Mouse (Mus musculus): Measurements from ENCODE around the gene Lamp5. TPM values are rescaled to one million over a fixed set of nuclear protein-coding genes. Genes with fewer than 3 reads are reported as not detected.

Gene Lamp5
- polyA plus RNA-seq, 1 experiment = not detected

DNA sequence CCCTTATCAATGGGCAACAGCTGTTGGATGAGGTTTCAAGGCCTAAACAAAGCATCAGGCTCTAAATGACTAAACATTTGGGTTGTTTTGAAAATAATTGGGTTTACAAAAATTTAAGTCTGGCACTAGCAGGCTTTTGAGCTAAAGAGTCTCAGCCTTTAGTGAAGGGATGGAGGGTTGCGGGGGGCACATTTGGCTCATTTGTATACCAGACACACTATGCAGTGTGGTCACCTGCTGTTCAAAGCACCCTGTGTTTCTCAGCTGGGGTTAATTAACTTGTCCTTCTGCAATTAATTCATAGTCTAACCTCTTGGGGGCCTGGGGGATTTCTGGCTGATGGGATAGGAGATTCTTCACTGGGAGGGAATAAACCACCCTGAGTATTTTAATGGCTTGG, 12.3 kb downstream of the Lamp5 start:
- Histone ChIP-seq H3K4me3 (replicated peaks) (no peak overlapping the region), H3K9me3 (ENCODE audit: control insufficient read depth, low read length) (no peaks in the 10 kb centered on the region), H3K27me3 (ENCODE audit: control insufficient read depth) (peaks cover 10% of the 10 kb centered on the region), H3K4me1 (ENCODE audit: control insufficient read depth) (no peaks in the 10 kb centered on the region), H3K36me3 (ENCODE audit: control insufficient read depth) (no peaks in the 10 kb centered on the region)
- no peak for TF ChIP-seq GATA1 (IDR thresholded peaks at IDR 0.05; ENCODE audit: low read length)
- TF ChIP-seq TAL1 (IDR thresholded peaks at IDR 0.05; ENCODE audit: low read length) = no peak

DNA sequence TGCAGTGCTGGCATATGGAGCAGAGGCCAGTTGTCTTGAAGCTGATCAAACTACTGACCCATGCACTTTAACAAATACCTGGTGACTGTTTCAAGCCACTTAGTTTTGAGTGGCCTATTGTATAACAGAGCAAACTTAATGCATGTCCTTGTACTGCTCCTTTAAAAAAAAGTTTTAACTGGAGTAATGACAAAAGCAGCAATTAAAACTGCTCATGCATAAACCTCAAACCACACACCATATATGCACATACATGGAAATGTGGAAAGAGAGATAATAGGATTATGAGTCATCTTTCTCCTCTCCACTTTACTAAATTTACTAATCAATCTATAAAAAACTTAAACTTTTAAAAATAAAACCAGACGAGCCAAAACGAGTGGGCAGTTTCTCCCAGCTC, 43.9 kb downstream of the Lamp5 start:
- Histone ChIP-seq H3K27me3 (ENCODE audit: control insufficient read depth) (no peaks in the 10 kb centered on the region), H3K9me3 (ENCODE audit: control insufficient read depth, low read length) (0 out of 2 replicates have a peak, but pooled peaks cover 2% of the 10 kb centered on the region), H3K4me3 (replicated peaks) (no peak overlapping the region), H3K36me3 (ENCODE audit: control insufficient read depth) (no peaks in the 10 kb centered on the region), H3K4me1 (ENCODE audit: control insufficient read depth) (no peaks in the 10 kb centered on the region)
- no peak for TF ChIP-seq TAL1 (IDR thresholded peaks at IDR 0.05; ENCODE audit: low read length)

DNA sequence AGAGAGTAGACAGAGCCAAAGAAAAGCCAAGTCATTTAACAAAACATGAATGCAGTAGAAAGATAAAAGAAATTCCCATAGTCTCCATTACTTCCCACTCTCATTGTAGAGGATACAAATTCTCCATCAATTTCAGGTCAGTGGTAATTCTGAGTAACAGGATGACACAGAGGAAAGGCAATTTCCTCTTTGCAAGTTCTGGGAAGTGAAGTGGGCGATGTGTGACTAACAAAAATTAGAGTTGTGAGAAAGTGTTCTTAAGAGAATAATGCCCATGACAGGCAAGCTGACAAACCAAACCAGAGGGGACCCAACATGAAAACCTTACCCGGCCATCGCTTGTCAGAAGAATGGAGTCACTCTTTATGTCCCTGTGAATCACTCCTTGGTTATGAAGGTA, 45.1 kb downstream of the Lamp5 start:
- H3K4me1 ChIP-seq (ENCODE audit: control insufficient read depth) = no peaks in the 10 kb centered on the region
- no peak for TF ChIP-seq TAL1 (IDR thresholded peaks at IDR 0.05; ENCODE audit: low read length)
- no peak for TF ChIP-seq GATA1 (IDR thresholded peaks at IDR 0.05; ENCODE audit: low read length)

DNA sequence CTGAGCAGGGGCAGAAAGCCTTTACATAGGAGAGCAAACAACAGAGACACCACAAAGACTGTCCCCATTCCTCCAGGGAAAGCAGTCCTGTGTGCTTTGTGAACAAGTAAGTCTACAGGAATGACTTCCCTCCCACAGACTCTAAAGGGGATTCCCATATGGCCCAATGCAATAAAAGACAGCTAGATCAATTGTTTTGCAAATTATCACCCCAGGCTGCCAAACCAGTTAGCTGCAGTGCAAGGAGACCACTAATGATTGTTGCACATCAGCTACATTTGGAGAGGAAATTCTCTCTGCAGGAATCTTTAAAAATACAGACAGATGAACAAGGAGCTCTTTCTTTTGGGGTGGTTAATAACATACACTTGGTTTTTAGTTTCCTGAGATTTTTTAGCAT, 55.6 kb downstream of the Lamp5 start:
- Histone ChIP-seq H3K27me3 (ENCODE audit: control insufficient read depth) (no peaks in the 10 kb centered on the region), H3K9me3 (ENCODE audit: control insufficient read depth, low read length) (no peaks in the 10 kb centered on the region), H3K4me1 (ENCODE audit: control insufficient read depth) (no peaks in the 10 kb centered on the region), H3K4me3 (replicated peaks) (no peak overlapping the region), H3K36me3 (ENCODE audit: control insufficient read depth) (no peaks in the 10 kb centered on the region)
- TF ChIP-seq GATA1 (IDR thresholded peaks at IDR 0.05; ENCODE audit: low read length) (no peak), TAL1 (IDR thresholded peaks at IDR 0.05; ENCODE audit: low read length) (no peak)

More for the DNA sequence above, 45.1 kb downstream of the Lamp5 start:
- H3K4me3 ChIP-seq (replicated peaks) = no peak overlapping the region
- 0 out of 2 replicates have a peak, but pooled peaks cover 2% of the 10 kb centered on the region for H3K9me3 ChIP-seq (ENCODE audit: control insufficient read depth, low read length)
- H3K36me3 ChIP-seq (ENCODE audit: control insufficient read depth) = no peaks in the 10 kb centered on the region
- no peaks in the 10 kb centered on the region for H3K27me3 ChIP-seq (ENCODE audit: control insufficient read depth)

DNA sequence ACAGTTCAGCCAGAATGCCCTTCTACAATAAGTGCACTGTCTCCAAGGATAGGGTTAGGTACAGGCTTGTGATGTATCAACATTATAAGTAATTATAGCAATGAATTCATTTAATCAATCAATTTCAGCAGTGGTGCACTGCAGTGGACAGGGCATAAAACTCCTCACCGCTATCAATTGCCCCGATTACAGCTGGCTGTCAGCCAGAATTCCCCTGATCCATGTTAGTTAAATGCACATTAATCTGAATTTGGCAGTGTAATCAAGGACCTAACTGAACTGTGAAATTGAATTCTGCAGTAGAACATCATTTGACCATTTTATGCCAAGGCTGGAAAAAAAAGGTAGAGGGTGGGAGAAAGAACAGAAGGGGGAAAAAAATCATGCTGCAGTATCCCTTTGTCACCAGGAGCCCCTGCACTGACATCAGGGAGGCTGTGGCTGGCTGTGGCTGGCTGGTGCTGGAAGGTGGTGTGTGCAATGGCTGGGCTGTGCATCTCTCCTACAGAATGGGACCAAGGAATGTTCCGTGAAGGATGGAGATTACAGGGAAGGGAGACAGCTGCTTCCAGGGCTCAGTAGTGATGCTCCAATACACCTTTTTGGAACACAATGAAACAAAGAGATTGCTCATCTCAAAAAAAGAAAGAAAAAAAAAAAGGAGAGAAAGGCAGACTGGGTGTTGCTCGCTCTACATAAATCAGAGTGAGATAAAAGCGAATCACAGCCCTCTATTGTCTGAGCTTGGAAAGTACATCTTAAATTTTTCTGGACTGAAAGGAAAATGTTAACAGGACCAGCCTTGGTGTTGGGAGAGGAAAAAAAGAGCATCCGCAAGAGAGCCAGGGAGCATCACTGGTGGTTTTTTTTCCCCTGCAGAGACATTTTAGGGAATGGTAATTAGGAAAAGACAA, 56.3 kb downstream of the Lamp5 start:
- no peaks in the 10 kb centered on the region for H3K36me3 ChIP-seq (ENCODE audit: control insufficient read depth)
- H3K9me3 ChIP-seq (ENCODE audit: control insufficient read depth, low read length) = no peaks in the 10 kb centered on the region
- TF ChIP-seq TAL1 (IDR thresholded peaks at IDR 0.05; ENCODE audit: low read length) (no peak), GATA1 (IDR thresholded peaks at IDR 0.05; ENCODE audit: low read length) (no peak)
- H3K4me3 ChIP-seq (replicated peaks) = no peak overlapping the region
- H3K4me1 ChIP-seq (ENCODE audit: control insufficient read depth) = no peaks in the 10 kb centered on the region
- H3K27me3 ChIP-seq (ENCODE audit: control insufficient read depth) = no peaks in the 10 kb centered on the region

DNA sequence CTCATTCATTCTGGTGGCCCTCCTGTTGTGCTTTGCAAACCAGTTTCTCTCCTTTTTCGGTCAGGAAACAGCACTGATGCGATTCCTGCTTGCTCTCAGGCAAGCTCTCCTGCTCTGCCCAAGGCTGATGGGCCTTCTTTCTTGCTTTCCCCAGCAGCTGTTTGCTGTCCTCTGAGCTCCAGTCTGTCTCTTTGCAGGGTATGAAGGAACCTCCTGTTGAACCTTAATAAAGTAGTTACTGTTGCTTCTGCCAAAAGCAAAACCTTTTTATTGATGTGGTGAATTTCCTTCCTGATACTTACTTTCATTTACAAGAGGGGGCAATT, 57.0 kb downstream of the Lamp5 start:
- H3K36me3 ChIP-seq (ENCODE audit: control insufficient read depth) = no peaks in the 10 kb centered on the region
- no peak overlapping the region for H3K4me3 ChIP-seq (replicated peaks)
- no peaks in the 10 kb centered on the region for H3K9me3 ChIP-seq (ENCODE audit: control insufficient read depth, low read length)
- TF ChIP-seq GATA1 (IDR thresholded peaks at IDR 0.05; ENCODE audit: low read length) (no peak), TAL1 (IDR thresholded peaks at IDR 0.05; ENCODE audit: low read length) (no peak)
- H3K27me3 ChIP-seq (ENCODE audit: control insufficient read depth) = no peaks in the 10 kb centered on the region
- H3K4me1 ChIP-seq (ENCODE audit: control insufficient read depth) = no peaks in the 10 kb centered on the region

DNA sequence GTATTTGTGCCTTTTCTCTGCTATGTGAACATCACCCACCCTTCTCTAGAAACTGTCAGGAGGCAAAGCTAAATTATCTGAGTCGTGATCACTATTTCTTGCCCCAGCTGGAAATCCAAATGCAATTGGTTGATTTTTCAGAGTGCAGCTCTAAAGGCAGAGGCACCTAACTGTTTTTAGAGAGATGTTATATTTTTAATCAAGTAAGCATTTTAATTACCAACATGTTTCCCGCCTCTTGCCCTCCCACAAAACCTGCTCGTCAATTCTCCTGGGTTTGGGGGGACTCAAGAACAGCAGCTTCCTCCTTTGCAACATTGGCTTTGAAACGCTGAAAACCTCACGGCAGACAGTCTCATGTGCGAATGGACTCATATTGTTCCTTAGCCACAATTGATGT, 61.3 kb downstream of the Lamp5 start:
- Histone ChIP-seq H3K36me3 (ENCODE audit: control insufficient read depth) (no peaks in the 10 kb centered on the region), H3K4me1 (ENCODE audit: control insufficient read depth) (no peaks in the 10 kb centered on the region), H3K27me3 (ENCODE audit: control insufficient read depth) (no peaks in the 10 kb centered on the region), H3K4me3 (replicated peaks) (no peak overlapping the region), H3K9me3 (ENCODE audit: control insufficient read depth, low read length) (no peaks in the 10 kb centered on the region)
- TF ChIP-seq TAL1 (IDR thresholded peaks at IDR 0.05; ENCODE audit: low read length) = no peak
- no peak for TF ChIP-seq GATA1 (IDR thresholded peaks at IDR 0.05; ENCODE audit: low read length)

DNA sequence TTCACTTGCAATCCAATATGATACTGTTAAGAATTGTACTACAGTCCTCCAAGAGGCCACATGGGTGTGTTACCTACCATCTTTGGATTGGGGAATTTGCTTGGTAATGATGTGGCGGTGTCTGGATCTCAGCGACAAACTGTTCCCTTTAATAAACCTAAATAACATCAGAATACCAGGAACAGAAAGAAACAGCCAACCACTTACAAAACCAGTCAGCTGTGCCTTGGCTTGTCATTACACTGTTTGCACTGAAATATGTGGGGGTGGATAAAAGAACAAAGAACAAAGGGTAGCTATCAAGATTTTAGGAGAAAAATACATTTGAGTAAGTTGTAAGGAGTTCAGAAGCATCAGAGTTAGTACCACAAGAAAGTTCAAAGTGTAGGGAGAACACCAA, 66.0 kb downstream of the Lamp5 start:
- Histone ChIP-seq H3K4me1 (ENCODE audit: control insufficient read depth) (no peaks in the 10 kb centered on the region), H3K9me3 (ENCODE audit: control insufficient read depth, low read length) (no peaks in the 10 kb centered on the region), H3K27me3 (ENCODE audit: control insufficient read depth) (no peaks in the 10 kb centered on the region), H3K4me3 (replicated peaks) (no peak overlapping the region), H3K36me3 (ENCODE audit: control insufficient read depth) (no peaks in the 10 kb centered on the region)
- TF ChIP-seq GATA1 (IDR thresholded peaks at IDR 0.05; ENCODE audit: low read length) (no peak), TAL1 (IDR thresholded peaks at IDR 0.05; ENCODE audit: low read length) (no peak)

All from erythroblast, embryonic 14.5 days (primary cell).